Mouse (Mus musculus) midbrain, embryonic 14.5 days (tissue): ENCODE measurements around the gene Gm14190. TPM values are rescaled to one million over a fixed set of nuclear protein-coding genes. Genes with fewer than 3 reads are reported as not detected.
"Not testable (repeated sequence)": the region's sequence is repeated elsewhere in the genome, so short reads cannot be mapped to it uniquely, and the experiment has no call there.

Experiments used
- ATAC-seq: fragments of 200-750 bp; cut with Nextera tagmentation; 2 replicates; pipeline ENCODE4 v1.8.0; 2017; ENCODE audit warnings: moderate number of reproducible peaks, moderate library complexity; ENCODE audit not compliant: low FRiP score, low TSS enrichment
- DNase-seq: peaks from one replicate; pipeline ENCODE4 v3.0.0-alpha.2; 2015
- H3K27ac ChIP-seq: fragments of 300-500 bp; sonication (generic); replicated peaks from 2 replicates; pipeline ENCODE4 v1.5.1; 2014; ENCODE audit warnings: mild to moderate bottlenecking, low read depth, low read length, moderate library complexity
- H3K27me3 ChIP-seq: fragments of 300-500 bp; sonication (generic); 2 replicates; pipeline ENCODE4 v1.6.1; 2014; ENCODE audit warnings: low read length, control low read depth, mixed read lengths; ENCODE audit not compliant: control insufficient read depth, insufficient read depth
- H3K36me3 ChIP-seq: fragments of 300-500 bp; sonication (generic); 2 replicates; pipeline ENCODE4 v1.6.1; 2014; ENCODE audit warnings: low read length, control low read depth; ENCODE audit not compliant: control insufficient read depth, insufficient read depth
- H3K4me1 ChIP-seq: fragments of 300-500 bp; sonication (generic); 2 replicates; pipeline ENCODE4 v1.6.1; 2014; ENCODE audit warnings: mild to moderate bottlenecking, antibody characterized with exemption, low read length, control low read depth; ENCODE audit not compliant: control insufficient read depth, insufficient read depth
- H3K4me2 ChIP-seq: fragments of 300-500 bp; sonication (generic); 2 replicates; pipeline ENCODE4 v1.6.1; 2014; ENCODE audit warnings: mild to moderate bottlenecking, low read length, moderate library complexity
- H3K4me3 ChIP-seq: fragments of 300-500 bp; sonication (generic); replicated peaks from 2 replicates; pipeline ENCODE4 v1.5.1; 2014; ENCODE audit warnings: low read depth, low read length
- H3K9ac ChIP-seq: fragments of 300-500 bp; sonication (generic); replicated peaks from 2 replicates; pipeline ENCODE4 v1.6.1; 2014; ENCODE audit warnings: mild to moderate bottlenecking, low read length, moderate library complexity
- H3K9me3 ChIP-seq: fragments of 300-500 bp; sonication (generic); 2 replicates; pipeline ENCODE4 v1.6.1; 2016; ENCODE audit warnings: low read length, control low read depth, mixed read lengths; ENCODE audit not compliant: control insufficient read depth
- WGBS: fragments of 180-500 bp; shearing (Covaris S2); extraction: QIAGEN DNeasy Blood & Tissue Kit; methylation state at CpG from one replicate; pipeline ENCODE4 v1.1.7; 2014; 5-methylcytosine and 5-hydroxymethylcytosine counted together
- polyA plus RNA-seq: library from polyadenylated mRNA; unstranded; fragments of >200 nt; fragmentation: Nextera tagmentation; extraction: Ambion mirVana; gene quantifications from 2 replicates; pipeline ENCODE4 v1.2.1, GENCODE M21; 2014

Gm14190 gene
- polyA plus RNA-seq, 1 experiment from 2014 or later: not detected

GRCm38 (mm10) chr11:99658467-99659010 is 32.0 kb downstream of the Gm14190 start, which contains the start of gene Gm11563:
Gene Gm11563 (minus strand): TSS chr11:99658960.
- H3K27ac ChIP-seq, ATAC-seq, H3K9me3 ChIP-seq, H3K4me2 ChIP-seq, H3K27me3 ChIP-seq, H3K4me1 ChIP-seq, H3K36me3 ChIP-seq, H3K4me3 ChIP-seq, DNase-seq, H3K9ac ChIP-seq: not testable (repeated sequence)
- WGBS: 72% methylated on average over 10 of the region's 10 CpGs

GRCm38 (mm10) chr11:99657051-99657450 is 33.5 kb downstream of the Gm14190 start:
- no peak for ATAC-seq
- DNase-seq: no peak
- H3K27me3 ChIP-seq: no peaks in the 10 kb centered on the region
- H3K27ac ChIP-seq: no peak overlapping the region
- no peak overlapping the region for H3K9ac ChIP-seq
- H3K4me2 ChIP-seq: no peak overlapping the region
- H3K9me3 ChIP-seq: no peaks in the 10 kb centered on the region
- H3K4me3 ChIP-seq: no peak overlapping the region
- no peaks in the 10 kb centered on the region for H3K4me1 ChIP-seq
- no peaks in the 10 kb centered on the region for H3K36me3 ChIP-seq
- WGBS: 58% methylated on average over 5 of the region's 5 CpGs

GRCm38 (mm10) chr11:99650136-99650535 is 40.4 kb downstream of the Gm14190 start, which contains the start of gene Gm11555:
Gene Gm11555 (minus strand): TSS chr11:99650236.
- no peak for ATAC-seq

GRCm38 (mm10) chr11:99646444-99646843 is 44.1 kb downstream of the Gm14190 start:
- Histone ChIP-seq H3K4me2 (no peak overlapping the region), H3K27ac (no peak overlapping the region), H3K9ac (no peak overlapping the region), H3K4me1 (no peaks in the 10 kb centered on the region), H3K4me3 (no peak overlapping the region), H3K9me3 (no peaks in the 10 kb centered on the region), H3K27me3 (no peaks in the 10 kb centered on the region), H3K36me3 (no peaks in the 10 kb centered on the region)
- DNase-seq (no peak), ATAC-seq (no peak)
- WGBS: 90% methylated on average over 15 of the region's 15 CpGs

More at GRCm38 (mm10) chr11:99650136-99650535, 40.4 kb downstream of the Gm14190 start, which contains the start of gene Gm11555:
- WGBS: 84% methylated on average over 2 of the region's 2 CpGs
- no peaks in the 10 kb centered on the region for H3K27me3 ChIP-seq
- no peaks in the 10 kb centered on the region for H3K9me3 ChIP-seq
- no peaks in the 10 kb centered on the region for H3K4me1 ChIP-seq
- H3K9ac ChIP-seq: no peak within 1 kb of the TSS
- no peak for DNase-seq
- H3K4me2 ChIP-seq: no peak within 1 kb of the TSS
- no peaks in the 10 kb centered on the region for H3K36me3 ChIP-seq
- H3K4me3 ChIP-seq: no peak within 1 kb of the TSS
- H3K27ac ChIP-seq: no peak within 1 kb of the TSS

GRCm38 (mm10) chr11:99644351-99644750 is 46.2 kb downstream of the Gm14190 start:
- Histone ChIP-seq H3K4me1 (no peaks in the 10 kb centered on the region), H3K27me3 (no peaks in the 10 kb centered on the region), H3K4me3 (no peak overlapping the region), H3K36me3 (no peaks in the 10 kb centered on the region), H3K4me2 (no peak overlapping the region), H3K27ac (no peak overlapping the region), H3K9ac (no peak overlapping the region), H3K9me3 (no peaks in the 10 kb centered on the region)
- 78% methylated on average over 3 of the region's 3 CpGs for whole genome bisulfite sequencing
- ATAC-seq (no peak), DNase-seq (no peak)

GRCm38 (mm10) chr11:99643635-99644139 is 46.9 kb downstream of the Gm14190 start, which contains the start of gene Krtap4-7:
Gene Krtap4-7 (minus strand): TSS chr11:99644089.
- WGBS: 84% methylated on average over 9 of the region's 9 CpGs
- H3K9me3 ChIP-seq, H3K27me3 ChIP-seq, H3K4me1 ChIP-seq, H3K27ac ChIP-seq, H3K4me3 ChIP-seq, DNase-seq, H3K36me3 ChIP-seq, H3K9ac ChIP-seq, H3K4me2 ChIP-seq, ATAC-seq: not testable (repeated sequence)

GRCm38 (mm10) chr11:99640926-99641325 is 49.6 kb downstream of the Gm14190 start:
- ATAC-seq (no peak), DNase-seq (no peak)
- no peaks in the 10 kb centered on the region for H3K9me3 ChIP-seq
- no peaks in the 10 kb centered on the region for H3K36me3 ChIP-seq
- no peak overlapping the region for H3K4me3 ChIP-seq
- H3K4me1 ChIP-seq: no peaks in the 10 kb centered on the region
- no peak overlapping the region for H3K4me2 ChIP-seq
- 45% methylated on average over 1 of the region's 1 CpGs for WGBS
- H3K27me3 ChIP-seq: no peaks in the 10 kb centered on the region
- no peak overlapping the region for H3K27ac ChIP-seq
- no peak overlapping the region for H3K9ac ChIP-seq
